In the genomic region with DNA sequence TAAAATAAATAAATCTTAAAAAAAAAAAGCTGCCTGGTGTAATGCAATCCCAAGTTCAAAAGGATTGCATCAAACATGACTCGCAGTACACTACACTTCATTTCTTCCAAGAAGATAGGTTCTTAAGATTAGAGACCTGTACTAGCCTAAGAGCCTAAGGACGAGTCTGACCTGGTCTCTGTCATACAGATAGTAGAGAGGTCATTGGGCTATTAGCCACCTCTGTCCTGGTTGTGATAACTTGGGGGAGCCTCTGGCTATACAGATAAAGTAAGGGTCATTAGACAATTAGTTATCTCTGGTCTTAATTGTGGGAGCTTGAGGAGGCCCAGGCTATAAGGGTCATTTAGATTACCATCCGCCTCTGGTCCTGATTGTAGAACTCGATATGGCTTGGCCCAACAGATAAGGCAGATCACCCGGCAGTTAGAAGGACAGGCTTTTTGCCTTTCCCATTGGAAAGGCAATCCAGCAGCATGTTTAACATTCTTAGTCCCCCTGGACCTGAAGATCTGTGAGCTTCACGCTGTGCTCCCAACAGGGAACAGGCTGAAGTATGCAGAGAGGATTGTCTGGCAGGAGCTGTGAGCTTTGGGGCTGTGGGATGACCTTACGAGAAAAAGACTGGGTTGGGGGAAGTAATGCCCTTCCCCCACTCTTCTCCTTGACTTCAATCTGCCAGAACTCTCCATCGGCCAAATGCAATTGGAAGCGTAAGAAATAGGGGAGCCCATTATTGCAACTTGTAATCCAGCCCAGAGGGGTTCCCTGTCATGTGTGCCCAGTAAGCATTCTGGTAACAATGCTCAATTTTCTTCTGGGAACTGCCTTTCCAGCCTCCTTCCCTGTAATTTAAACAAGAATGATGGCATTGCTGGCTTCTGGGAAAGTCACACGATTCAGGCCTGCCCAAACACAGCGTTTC, we compare ENCODE assay signal across 28 mouse cellular contexts.
DNase-seq lines count a peak whose midpoint lies in the region; ATAC-seq and TF ChIP-seq lines count a peak whose summit lies in the region.
"Had no signal": no experiment of that assay in that cellular context is flagged by ENCODE, and none has a peak within 500 bp of the region (broad histone marks: within the 10 kb centered on the region; RNA-seq: fewer than 3 reads in every experiment).

No protein-coding gene starts in this region.

- H3K9ac ChIP-seq in embryonic facial prominence, embryonic 14.5 days (ENCODE audit: low read depth, low read length): no peak overlapping the region
- no peak overlapping the region for H3K9ac ChIP-seq in limb, embryonic 11.5 days (ENCODE audit: low read length)
- H3K9ac ChIP-seq in midbrain, embryonic 13.5 days (replicated peaks): no peak overlapping the region
- H3K9ac ChIP-seq: forebrain, embryonic 13.5 days; heart, embryonic 13.5 days; hindbrain, embryonic 12.5 days; neural tube, embryonic 15.5 days had no signal

- H3K36me3 ChIP-seq in embryonic facial prominence, embryonic 14.5 days (ENCODE audit: control insufficient read depth, insufficient read depth, low read length): no peaks in the 10 kb centered on the region
- no peaks in the 10 kb centered on the region for H3K36me3 ChIP-seq in embryonic facial prominence, embryonic 10.5 days (replicated peaks)
- no peaks in the 10 kb centered on the region for H3K36me3 ChIP-seq in limb, embryonic 11.5 days (ENCODE audit: control insufficient read depth, insufficient read depth, low read length)
- no peaks in the 10 kb centered on the region for H3K36me3 ChIP-seq in limb, embryonic 10.5 days
- no peaks in the 10 kb centered on the region for H3K36me3 ChIP-seq in G1E (replicated peaks)
- H3K36me3 ChIP-seq in midbrain, embryonic 13.5 days: no peaks in the 10 kb centered on the region
- H3K36me3 ChIP-seq: heart, embryonic 13.5 days; hindbrain, embryonic 12.5 days; neural tube, embryonic 15.5 days had no signal

- TF ChIP-seq CTCF in G1E (IDR thresholded peaks at IDR 0.05; ENCODE audit: low read depth, low read length): no peak

- H3K4me3 ChIP-seq in embryonic facial prominence, embryonic 14.5 days (ENCODE audit: low read depth, low read length): no peak overlapping the region
- H3K4me3 ChIP-seq in embryonic facial prominence, embryonic 10.5 days: no peak overlapping the region
- no peak overlapping the region for H3K4me3 ChIP-seq in limb, embryonic 11.5 days (ENCODE audit: low read depth, low read length)
- H3K4me3 ChIP-seq in limb, embryonic 10.5 days: no peak overlapping the region
- H3K4me3 ChIP-seq in G1E (ENCODE audit: low read depth, low read length): no peak overlapping the region
- H3K4me3 ChIP-seq in midbrain, embryonic 13.5 days (replicated peaks): no peak overlapping the region
- H3K4me3 ChIP-seq: forebrain, embryonic 13.5 days; heart, embryonic 13.5 days; hindbrain, embryonic 12.5 days; left cerebral cortex, adult 2 months; neural tube, embryonic 15.5 days had no signal

- no peaks in the 10 kb centered on the region for H3K9me3 ChIP-seq in embryonic facial prominence, embryonic 14.5 days (ENCODE audit: control insufficient read depth, low read length)
- no peaks in the 10 kb centered on the region for H3K9me3 ChIP-seq in embryonic facial prominence, embryonic 10.5 days
- no peaks in the 10 kb centered on the region for H3K9me3 ChIP-seq in limb, embryonic 11.5 days (ENCODE audit: control insufficient read depth, low read length)
- no peaks in the 10 kb centered on the region for H3K9me3 ChIP-seq in limb, embryonic 10.5 days (replicated peaks)
- H3K9me3 ChIP-seq in G1E (replicated peaks): no peaks in the 10 kb centered on the region
- H3K9me3 ChIP-seq in midbrain, embryonic 13.5 days: no peaks in the 10 kb centered on the region
- H3K9me3 ChIP-seq: forebrain, embryonic 13.5 days; heart, embryonic 13.5 days; hindbrain, embryonic 12.5 days; neural tube, embryonic 15.5 days had no signal

- WGBS in embryonic facial prominence, embryonic 14.5 days: 32% methylated on average over 11 of the region's 11 CpGs
- WGBS in embryonic facial prominence, embryonic 10.5 days: 17% methylated on average over 11 of the region's 11 CpGs
- 21% methylated on average over 11 of the region's 11 CpGs for WGBS in limb, embryonic 11.5 days
- WGBS in limb, embryonic 10.5 days: 24% methylated on average over 11 of the region's 11 CpGs
- 23% methylated on average over 11 of the region's 11 CpGs for WGBS in midbrain, embryonic 13.5 days

- no peak overlapping the region for H3K27ac ChIP-seq in embryonic facial prominence, embryonic 14.5 days (replicated peaks; ENCODE audit: low read depth, low read length)
- H3K27ac ChIP-seq in embryonic facial prominence, embryonic 10.5 days (replicated peaks): no peak overlapping the region
- H3K27ac ChIP-seq in limb, embryonic 11.5 days (replicated peaks; ENCODE audit: low read depth, low read length): no peak overlapping the region
- H3K27ac ChIP-seq in limb, embryonic 10.5 days: no peak overlapping the region
- H3K27ac ChIP-seq in midbrain, embryonic 13.5 days: 0 out of 2 replicates have a peak overlapping the region, but pooled peaks have one; percentile 8
- H3K27ac ChIP-seq: forebrain, embryonic 13.5 days; heart, embryonic 13.5 days; hindbrain, embryonic 12.5 days; kidney, postnatal 0 days; left cerebral cortex, adult 2 months; neural tube, embryonic 15.5 days had no signal

- DNase-seq in embryonic facial prominence, embryonic 14.5 days (ENCODE audit: low spot score): peak; percentile 26
- DNase-seq in embryonic facial prominence, embryonic 10.5 days (ENCODE audit: low spot score): no peak
- DNase-seq in limb, embryonic 11.5 days (ENCODE audit: low spot score): no peak
- DNase-seq in limb, embryonic 10.5 days (ENCODE audit: low spot score): no peak
- DNase-seq in G1E (ENCODE audit: low spot score): no peak
- no peak for DNase-seq in cerebellum, postnatal 25 days
- DNase-seq in lung, postnatal 10 days: no peak
- DNase-seq: cerebellum, adult 18-20 months; cerebellum, postnatal 14 days; gastrocnemius, postnatal 14 days; heart, adult 11 months; heart, postnatal 14 days; kidney, adult 2 months; left cerebral cortex, postnatal 4 days; lung, adult 18-20 months; lung, postnatal 14 days; right cerebral cortex, adult 18-20 months; right cerebral cortex, postnatal 4 days; thymus, postnatal 36 days had no signal

- no peaks in the 10 kb centered on the region for H3K27me3 ChIP-seq in embryonic facial prominence, embryonic 14.5 days (replicated peaks; ENCODE audit: control insufficient read depth, insufficient read depth, low read length)
- H3K27me3 ChIP-seq in embryonic facial prominence, embryonic 10.5 days (replicated peaks; ENCODE audit: low read depth, poor library complexity, severe bottlenecking): peaks cover 10% of the 10 kb centered on the region
- no peaks in the 10 kb centered on the region for H3K27me3 ChIP-seq in limb, embryonic 11.5 days (ENCODE audit: control insufficient read depth, insufficient read depth, low read length)
- no peaks in the 10 kb centered on the region for H3K27me3 ChIP-seq in limb, embryonic 10.5 days (ENCODE audit: low read depth, poor library complexity, severe bottlenecking)
- 0 out of 2 replicates have a peak, but pooled peaks cover 3% of the 10 kb centered on the region for H3K27me3 ChIP-seq in G1E (ENCODE audit: insufficient read depth, low read length)
- peaks cover 4% of the 10 kb centered on the region; the same call in 1 of the 2 replicates for H3K27me3 ChIP-seq in midbrain, embryonic 13.5 days
- H3K27me3 ChIP-seq: forebrain, embryonic 13.5 days; heart, embryonic 13.5 days; hindbrain, embryonic 12.5 days; neural tube, embryonic 15.5 days had no signal

- no peak overlapping the region for H3K4me2 ChIP-seq in embryonic facial prominence, embryonic 14.5 days (ENCODE audit: low read depth, low read length)
- no peak overlapping the region for H3K4me2 ChIP-seq in limb, embryonic 11.5 days (ENCODE audit: low read depth, severe bottlenecking)
- H3K4me2 ChIP-seq in midbrain, embryonic 13.5 days (replicated peaks): no peak overlapping the region
- H3K4me2 ChIP-seq: forebrain, embryonic 13.5 days; heart, embryonic 13.5 days; hindbrain, embryonic 12.5 days; liver, embryonic 11.5 days; neural tube, embryonic 15.5 days had no signal

- ATAC-seq in embryonic facial prominence, embryonic 14.5 days (ENCODE audit: low read depth): no peak
- ATAC-seq in limb, embryonic 11.5 days (ENCODE audit: insufficient number of reproducible peaks, low FRiP score, low TSS enrichment, low read depth): 0 out of 2 replicates have a peak, but pooled peaks have one; percentile 31
- peak; percentile 69 for ATAC-seq in G1E (ENCODE audit: extremely low read depth, insufficient number of reproducible peaks, low FRiP score, poor library complexity, severe bottlenecking)
- ATAC-seq in midbrain, embryonic 13.5 days: peak; percentile 56; the same call in 1 of the 2 replicates
- ATAC-seq: CD4-positive, CD25-positive, alpha-beta regulatory T cell, adult 4 months; forebrain, embryonic 13.5 days had no signal

- H3K4me1 ChIP-seq in embryonic facial prominence, embryonic 14.5 days (ENCODE audit: control insufficient read depth, insufficient read depth, low read length): peaks cover 23% of the 10 kb centered on the region
- peaks cover 19% of the 10 kb centered on the region for H3K4me1 ChIP-seq in embryonic facial prominence, embryonic 10.5 days
- H3K4me1 ChIP-seq in limb, embryonic 11.5 days (ENCODE audit: control insufficient read depth, insufficient read depth, low read length): peaks cover 8% of the 10 kb centered on the region
- H3K4me1 ChIP-seq in limb, embryonic 10.5 days: peaks cover 32% of the 10 kb centered on the region
- peaks cover 28% of the 10 kb centered on the region for H3K4me1 ChIP-seq in G1E (ENCODE audit: insufficient read depth, low read depth, low read length)
- peaks cover 22% of the 10 kb centered on the region for H3K4me1 ChIP-seq in midbrain, embryonic 13.5 days (replicated peaks)
